Comparison of ENCODE assay signal across 30 mouse cellular contexts in genomic region chr2:143450680-143451079, GRCm38 (mm10).
DNase-seq lines count a peak whose midpoint lies in the region; ATAC-seq and TF ChIP-seq lines count a peak whose summit lies in the region.
"Had no signal": no experiment of that assay in that cellular context is flagged by ENCODE, and none has a peak within 500 bp of the region (broad histone marks: within the 10 kb centered on the region; RNA-seq: fewer than 3 reads in every experiment).

No protein-coding gene starts in this region.

- DNase-seq in frontal cortex, postnatal 25 days (ENCODE audit: low spot score in 2 of 2), result no peak
- DNase-seq in layer of hippocampus, adult 2 months (ENCODE audit: low spot score in 2 of 2), result peak in 1 of 2 experiments; percentile 47
- DNase-seq in layer of hippocampus, postnatal 10 days (ENCODE audit: low spot score in 2 of 2), result no peak
- DNase-seq in right cerebral cortex, postnatal 25 days, result peak; percentile 10
- DNase-seq in right cerebral cortex, postnatal 4 days, result no peak
- no peak for DNase-seq in retina, postnatal 1 day
- no peak for DNase-seq in urinary bladder, postnatal 25 days (ENCODE audit: low spot score)
- DNase-seq: adrenal gland, adult 2 months; adrenal gland, postnatal 36 days; cerebellum, adult 8-10 months; cerebellum, postnatal 25 days; embryo, embryonic 11 days; gastrocnemius, postnatal 14 days; heart, adult 18-20 months; heart, postnatal 4 days; kidney, adult 18-20 months; kidney, postnatal 25 days; liver, postnatal 0 days; lung, postnatal 36 days; thymus, postnatal 14 days had no signal

- TF ChIP-seq CTCF in layer of hippocampus, adult 2 months (conservative IDR thresholded peaks at IDR 0.05), result no peak

- peak overlapping the region; percentile 64 for H3K27ac ChIP-seq in layer of hippocampus, adult 2 months
- H3K27ac ChIP-seq: embryonic facial prominence, embryonic 12.5 days; hindbrain, embryonic 14.5 days; kidney, embryonic 15.5 days; liver, embryonic 12.5 days; stomach, embryonic 15.5 days had no signal

- peak; percentile 75 for ATAC-seq in frontal cortex, adult (ENCODE audit: low TSS enrichment)
- ATAC-seq: activated CD4-positive, CD25-positive, alpha-beta regulatory T cell, adult 4 months; forebrain, embryonic 14.5 days; inflammation-experienced regulatory T-cells, adult 6 months; liver, embryonic 12.5 days; liver, postnatal 0 days; midbrain, embryonic 16.5 days had no signal

- H3K4me3 ChIP-seq in layer of hippocampus, adult 2 months, result no peak overlapping the region
- H3K4me3 ChIP-seq: embryonic facial prominence, embryonic 12.5 days; kidney, embryonic 15.5 days; liver, embryonic 12.5 days; stomach, embryonic 15.5 days had no signal
